In the genomic region with DNA sequence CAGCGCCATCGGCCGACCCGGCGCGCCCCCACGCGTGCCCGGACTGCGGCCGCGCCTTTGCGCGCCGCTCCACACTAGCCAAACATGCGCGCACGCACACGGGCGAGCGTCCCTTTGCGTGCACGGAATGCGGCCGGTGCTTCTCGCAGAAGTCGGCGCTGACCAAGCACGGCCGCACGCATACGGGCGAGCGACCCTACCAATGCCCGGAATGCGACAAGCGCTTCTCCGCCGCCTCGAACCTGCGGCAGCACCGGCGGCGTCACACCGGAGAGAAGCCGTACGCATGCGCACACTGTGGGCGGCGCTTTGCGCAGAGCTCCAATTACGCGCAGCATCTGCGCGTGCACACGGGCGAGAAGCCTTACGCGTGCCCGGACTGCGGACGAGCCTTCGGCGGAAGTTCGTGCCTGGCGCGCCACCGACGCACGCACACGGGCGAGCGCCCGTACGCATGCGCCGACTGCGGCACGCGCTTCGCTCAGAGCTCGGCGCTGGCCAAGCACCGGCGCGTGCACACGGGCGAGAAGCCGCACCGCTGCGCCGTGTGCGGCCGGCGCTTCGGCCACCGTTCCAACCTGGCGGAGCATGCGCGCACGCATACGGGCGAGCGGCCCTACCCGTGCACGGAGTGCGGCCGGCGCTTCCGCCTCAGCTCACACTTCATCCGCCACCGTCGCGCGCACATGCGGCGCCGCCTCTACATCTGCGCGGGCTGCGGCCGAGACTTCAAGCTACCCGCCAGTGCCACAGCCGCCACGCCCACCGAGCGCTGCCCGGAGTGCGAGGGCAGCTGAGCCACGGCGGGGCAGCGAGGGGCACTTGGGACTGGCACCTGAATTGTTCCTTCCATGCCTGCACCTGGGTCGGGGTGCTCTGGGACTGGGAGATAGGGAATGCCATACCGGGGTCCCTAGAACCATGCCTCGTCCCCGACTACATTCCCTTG, we compare ENCODE assay signal across 8 mouse cellular contexts. TPM values are rescaled to one million over a fixed set of nuclear protein-coding genes. Genes with fewer than 3 reads are reported as not detected.
DNase-seq lines count a peak whose midpoint lies in the region; ATAC-seq and TF ChIP-seq lines count a peak whose summit lies in the region.

No protein-coding gene starts in this region.

- ATAC-seq in hematopoietic stem cell, adult 5-6 weeks (replicated peaks in 1 of 2; ENCODE audit: insufficient read depth in 1 of 2, low FRiP score in 2 of 2, low TSS enrichment in 1 of 2, low read depth in 1 of 2, poor library complexity in 2 of 2, severe bottlenecking in 2 of 2) = peak; percentile 70 to 79
- peak; percentile 93 for ATAC-seq in lung, embryonic 15.5 days (ENCODE audit: borderline replicate concordance, extremely low read depth, low FRiP score, low TSS enrichment)

- H3K36me3 ChIP-seq in lung, embryonic 15.5 days = peaks cover 28% of the 10 kb centered on the region

- peak overlapping the region; percentile 71 for H3K9ac ChIP-seq in lung, embryonic 15.5 days

- WGBS in lung, embryonic 15.5 days = under 1% methylated on average over 136 of the region's 136 CpGs
- under 1% methylated on average over 136 of the region's 136 CpGs for WGBS in olfactory bulb, adult 2 months

- peak; percentile 53 for DNase-seq in MN1 (ENCODE audit: low spot score)
- DNase-seq in cerebellum, adult 8-10 months = peak; percentile 94
- DNase-seq in forelimb bud, embryonic 11.5 days (ENCODE audit: low read depth, low spot score) = peak; percentile 99
- peak; percentile 69 for DNase-seq in layer of hippocampus, adult 9-10 months (ENCODE audit: low spot score)
- DNase-seq in thymus, adult 18-20 months = peak; percentile 91 to 93

- no peak for TF ChIP-seq CTCF in olfactory bulb, adult 2 months (IDR thresholded peaks at IDR 0.05; ENCODE audit: insufficient read depth, low read depth, low read length)

- H3K4me1 ChIP-seq in lung, embryonic 15.5 days = peaks cover 10% of the 10 kb centered on the region
- peaks cover 2% of the 10 kb centered on the region; the same call in 1 of the 2 replicates for H3K4me1 ChIP-seq in olfactory bulb, adult 2 months (ENCODE audit: control insufficient read depth, insufficient read depth, low read length)

- peak overlapping the region; percentile 53 for H3K4me3 ChIP-seq in lung, embryonic 15.5 days
- H3K4me3 ChIP-seq in olfactory bulb, adult 2 months (ENCODE audit: insufficient read depth, low read depth, low read length) = peak overlapping the region; percentile 53

- peak overlapping the region; percentile 91 for H3K27ac ChIP-seq in lung, embryonic 15.5 days
- peak overlapping the region; percentile 75 for H3K27ac ChIP-seq in olfactory bulb, adult 2 months (ENCODE audit: insufficient read depth, low read depth, low read length)

- H3K27me3 ChIP-seq in lung, embryonic 15.5 days = no peaks in the 10 kb centered on the region

- peak overlapping the region; percentile 96 for H3K4me2 ChIP-seq in lung, embryonic 15.5 days

- peak; percentile 76 for TF ChIP-seq POLR2A in olfactory bulb, adult 2 months (IDR thresholded peaks at IDR 0.05; ENCODE audit: insufficient read depth, low read depth, low read length)

- H3K9me3 ChIP-seq in lung, embryonic 15.5 days = no peaks in the 10 kb centered on the region

RNA-seq across cellular contexts. Expression of a gene that starts 6.4 kb away (rescaled TPM):
- 59.0 and 60.5 TPM in 2 replicates for total RNA-seq in hematopoietic stem cell, adult 5-6 weeks (2017)
- polyA plus RNA-seq in lung, embryonic 15.5 days (2015; fragmentation: Nextera tagmentation; extraction: Ambion mirVana) = 161 and 190 TPM in 2 replicates
- not detected in 2 replicates for polyA plus RNA-seq in olfactory bulb, adult 2 months (2012; ENCODE audit: insufficient read depth, insufficient read length, low replicate concordance, missing spikeins)

RNA-seq across cellular contexts. Expression of a gene that starts 10.0 kb away (rescaled TPM):
- total RNA-seq in hematopoietic stem cell, adult 5-6 weeks (2017) = 3.9 and 10.2 TPM in 2 replicates
- polyA plus RNA-seq in lung, embryonic 15.5 days (2015; fragmentation: Nextera tagmentation; extraction: Ambion mirVana) = 61.9 and 63.0 TPM in 2 replicates
- polyA plus RNA-seq in olfactory bulb, adult 2 months (2012; ENCODE audit: insufficient read depth, insufficient read length, low replicate concordance, missing spikeins) = not detected in 2 replicates

RNA-seq across cellular contexts. Expression of a gene that starts 19.8 kb away (rescaled TPM):
- total RNA-seq in hematopoietic stem cell, adult 5-6 weeks (2017) = 76.8 and 79.8 TPM in 2 replicates
- polyA plus RNA-seq in lung, embryonic 15.5 days (2015; fragmentation: Nextera tagmentation; extraction: Ambion mirVana) = 66.9 and 69.3 TPM in 2 replicates
- polyA plus RNA-seq in olfactory bulb, adult 2 months (2012; ENCODE audit: insufficient read depth, insufficient read length, low replicate concordance, missing spikeins) = not detected in 2 replicates

RNA-seq across cellular contexts. Expression of a gene that starts 21.2 kb away (rescaled TPM):
- total RNA-seq in hematopoietic stem cell, adult 5-6 weeks (2017) = 145 and 165 TPM in 2 replicates
- polyA plus RNA-seq in lung, embryonic 15.5 days (2015; fragmentation: Nextera tagmentation; extraction: Ambion mirVana) = 21.7 and 28.9 TPM in 2 replicates
- 2,394 TPM in 1 of 2 replicates, not detected in the other for polyA plus RNA-seq in olfactory bulb, adult 2 months (2012; ENCODE audit: insufficient read depth, insufficient read length, low replicate concordance, missing spikeins)

RNA-seq across cellular contexts. Expression of a gene that starts 21.2 kb away (rescaled TPM):
- 19.8 and 29.2 TPM in 2 replicates for total RNA-seq in hematopoietic stem cell, adult 5-6 weeks (2017)
- polyA plus RNA-seq in lung, embryonic 15.5 days (2015; fragmentation: Nextera tagmentation; extraction: Ambion mirVana) = 36.8 and 37.4 TPM in 2 replicates
- not detected in 2 replicates for polyA plus RNA-seq in olfactory bulb, adult 2 months (2012; ENCODE audit: insufficient read depth, insufficient read length, low replicate concordance, missing spikeins)

Comparison
In these comparisons a context has a peak if more than half of its experiments do, and no peak if none do; other contexts are left out.
1. Peak in every context shown above with its lines: DNase-seq, ATAC-seq, H3K4me3 ChIP-seq and H3K27ac ChIP-seq.
2. RNA of a gene that starts 6.4 kb away (polyA plus RNA-seq): 161 to 190 TPM in lung, embryonic 15.5 days; not detected in olfactory bulb, adult 2 months; every median in the first group is over 100 times any median in the second.
3. RNA of a gene that starts 10.0 kb away (polyA plus RNA-seq): 61.9 to 63.0 TPM in lung, embryonic 15.5 days; not detected in olfactory bulb, adult 2 months; every median in the first group is over 10 times any median in the second.